Comparison of ENCODE assay signal across 8 mouse cellular contexts in the genomic region with DNA sequence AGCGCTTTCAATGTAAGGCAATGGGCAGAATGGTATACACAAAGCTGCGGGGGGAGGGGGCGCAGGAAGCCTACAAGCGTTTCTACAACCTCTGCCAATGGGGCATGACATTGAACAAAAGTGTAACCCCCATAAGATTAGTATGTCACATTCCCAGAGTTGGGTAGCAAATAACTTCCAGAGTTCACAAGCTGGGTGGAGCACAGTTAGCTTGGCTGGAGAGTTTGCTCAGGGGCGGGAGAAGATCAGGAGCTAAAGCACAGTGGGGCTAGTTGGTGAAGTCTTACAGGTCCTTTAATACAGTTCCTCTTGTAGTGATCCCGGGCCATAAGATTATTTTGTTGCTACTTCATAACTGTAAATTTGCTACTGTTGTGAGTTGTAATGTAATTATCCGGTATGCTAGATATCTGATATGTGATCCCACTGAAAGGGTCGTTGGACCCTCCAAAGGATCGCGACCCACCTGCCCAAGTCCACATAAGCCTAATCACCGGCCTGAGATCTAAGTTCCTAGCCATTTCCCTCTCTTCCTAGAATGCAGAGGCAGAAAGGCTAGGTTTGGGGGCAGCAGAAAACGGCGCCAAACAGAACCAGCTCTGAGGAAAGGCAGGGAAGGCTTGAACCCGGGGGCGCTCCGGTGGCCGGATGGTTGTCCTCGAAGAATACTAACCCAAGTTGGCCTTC. TPM values are rescaled to one million over a fixed set of nuclear protein-coding genes. Genes with fewer than 3 reads are reported as not detected.
DNase-seq lines count a peak whose midpoint lies in the region; ATAC-seq and TF ChIP-seq lines count a peak whose summit lies in the region.

No protein-coding gene starts in this region.

- dilution Hi-C loops in CH12.LX (cut with MboI; ENCODE audit: extremely low pct_ligation_motif_present, extremely low pct_unique_long_range_greater_than_20kb, low sequenced_read_pairs) = no loop called here

- 13% methylated on average over 18 of the region's 18 CpGs for WGBS in intestine, embryonic 15.5 days
- WGBS in midbrain, embryonic 11.5 days = 15% methylated on average over 18 of the region's 18 CpGs

- TF ChIP-seq CTCF in CH12.LX (conservative IDR thresholded peaks at IDR 0.05 in 1 of 2, IDR thresholded peaks at IDR 0.05 in 1 of 2; ENCODE audit: low read depth in 2 of 2, low read length in 2 of 2) = no peak
- TF ChIP-seq CTCF in embryonic fibroblast, embryonic 13.5 days (IDR thresholded peaks at IDR 0.05; ENCODE audit: borderline replicate concordance, insufficient read depth, low read length) = no peak

- H3K27ac ChIP-seq in CH12.LX (ENCODE audit: insufficient read depth, low read depth) = peak overlapping the region; percentile 50
- H3K27ac ChIP-seq in embryonic fibroblast, embryonic 13.5 days (ENCODE audit: insufficient read depth, low read length) = peak overlapping the region; percentile 53
- H3K27ac ChIP-seq in intestine, embryonic 15.5 days = peak overlapping the region; percentile 74
- 0 out of 2 replicates have a peak overlapping the region, but pooled peaks have one; percentile 56 for H3K27ac ChIP-seq in midbrain, embryonic 11.5 days (ENCODE audit: low read depth, low read length)

- no peak for TF ChIP-seq POLR2A in CH12.LX (IDR thresholded peaks at IDR 0.05; ENCODE audit: low read depth, low read length)
- TF ChIP-seq POLR2A in embryonic fibroblast, embryonic 13.5 days (IDR thresholded peaks at IDR 0.05; ENCODE audit: low read depth, low read length) = peak; percentile 52

- TF ChIP-seq EP300 in CH12.LX (IDR thresholded peaks at IDR 0.05; ENCODE audit: low read length) = 0 out of 2 replicates have a peak, but pooled peaks have one; percentile 6

- peak overlapping the region; percentile 71 for H3K9ac ChIP-seq in CH12.LX (ENCODE audit: insufficient read depth, low read depth)
- peak overlapping the region; percentile 93 for H3K9ac ChIP-seq in intestine, embryonic 15.5 days
- H3K9ac ChIP-seq in midbrain, embryonic 11.5 days (ENCODE audit: low read length) = peak overlapping the region; percentile 95

- no peaks in the 10 kb centered on the region for H3K27me3 ChIP-seq in CH12.LX (replicated peaks)
- H3K27me3 ChIP-seq in intestine, embryonic 15.5 days (replicated peaks) = no peaks in the 10 kb centered on the region
- no peaks in the 10 kb centered on the region for H3K27me3 ChIP-seq in midbrain, embryonic 11.5 days (ENCODE audit: control insufficient read depth, insufficient read depth, low read length)

- H3K4me3 ChIP-seq in CH12.LX (replicated peaks in 1 of 3; ENCODE audit: low read depth in 2 of 3, low read length in 2 of 3, poor library complexity in 1 of 3) = peak overlapping the region; percentile 77 to 97 (median 82)
- H3K4me3 ChIP-seq in embryonic fibroblast, embryonic 13.5 days (ENCODE audit: insufficient read depth, low read length) = peak overlapping the region; percentile 83
- H3K4me3 ChIP-seq in intestine, embryonic 15.5 days (replicated peaks) = peak overlapping the region; percentile 98
- peak overlapping the region; percentile 97 for H3K4me3 ChIP-seq in midbrain, embryonic 11.5 days (ENCODE audit: low read depth, low read length)

- no peak for TF ChIP-seq RAD21 in CH12.LX (IDR thresholded peaks at IDR 0.05; ENCODE audit: low read depth, low read length)

- peaks cover 50% of the 10 kb centered on the region for H3K79me2 ChIP-seq in CH12.LX (replicated peaks; ENCODE audit: control insufficient read depth, extremely low read depth, insufficient read depth, poor library complexity, severe bottlenecking)

- peak overlapping the region; percentile 94 for H3K4me2 ChIP-seq in CH12.LX (ENCODE audit: insufficient read depth, low read depth, poor library complexity, severe bottlenecking)
- peak overlapping the region; percentile 57 for H3K4me2 ChIP-seq in intestine, embryonic 15.5 days (replicated peaks)
- peak overlapping the region; percentile 86 for H3K4me2 ChIP-seq in midbrain, embryonic 11.5 days

- peaks cover 6 to 28% of the 10 kb centered on the region in 2 experiments for H3K36me3 ChIP-seq in CH12.LX (replicated peaks in 1 of 2; ENCODE audit: control insufficient read depth in 1 of 2, insufficient read depth in 1 of 2, low read length in 1 of 2)
- H3K36me3 ChIP-seq in intestine, embryonic 15.5 days = no peaks in the 10 kb centered on the region
- H3K36me3 ChIP-seq in midbrain, embryonic 11.5 days (ENCODE audit: control insufficient read depth, insufficient read depth, low read length) = no peaks in the 10 kb centered on the region

- DNase-seq in embryo, embryonic 11 days = peak; percentile 35
- DNase-seq in embryo, embryonic 10 days (ENCODE audit: low spot score) = no peak
- no peak for DNase-seq in CH12.LX (ENCODE audit: extremely low read depth)
- DNase-seq in midbrain, embryonic 11.5 days (ENCODE audit: low spot score, missing footprints) = peak; percentile 90
- no peak for DNase-seq in layer of hippocampus, adult 9-11 months
- DNase-seq in layer of hippocampus, postnatal 10 days (ENCODE audit: low spot score in 2 of 2) = no peak

- peak; percentile 50 for ATAC-seq in intestine, embryonic 15.5 days
- peak; percentile 47; the same call in 1 of the 2 replicates for ATAC-seq in midbrain, embryonic 11.5 days (ENCODE audit: low FRiP score)

- peaks cover 3 to 68% of the 10 kb centered on the region in 2 experiments; a peak in 2 of 4 replicates for H3K4me1 ChIP-seq in CH12.LX (ENCODE audit: control insufficient read depth in 1 of 2, insufficient read depth in 2 of 2)
- H3K4me1 ChIP-seq in embryonic fibroblast, embryonic 13.5 days (ENCODE audit: control insufficient read depth, insufficient read depth, low read length) = peaks cover 8% of the 10 kb centered on the region
- peaks cover 13% of the 10 kb centered on the region for H3K4me1 ChIP-seq in intestine, embryonic 15.5 days (replicated peaks)
- peaks cover 21% of the 10 kb centered on the region for H3K4me1 ChIP-seq in midbrain, embryonic 11.5 days (ENCODE audit: control insufficient read depth, insufficient read depth, low read length)

- H3K9me3 ChIP-seq in CH12.LX (replicated peaks; ENCODE audit: low read length) = no peaks in the 10 kb centered on the region
- no peaks in the 10 kb centered on the region for H3K9me3 ChIP-seq in intestine, embryonic 15.5 days
- no peaks in the 10 kb centered on the region for H3K9me3 ChIP-seq in midbrain, embryonic 11.5 days (ENCODE audit: control insufficient read depth, low read length)

- in situ Hi-C loops in CH12.LX (cut with MboI; ENCODE audit: low pct_ligation_motif_present, low pct_unique_long_range_greater_than_20kb, low sequenced_read_pairs) = no loop called here

TF ChIP-seq in CH12.LX, 34 proteins besides CTCF, POLR2A, EP300 and RAD21:
- no peak for TF ChIP-seq SIN3A (IDR thresholded peaks at IDR 0.05; ENCODE audit: low read length)
- no peak for TF ChIP-seq GABPA (IDR thresholded peaks at IDR 0.05; ENCODE audit: insufficient replicate concordance, low read depth, low read length)
- TF ChIP-seq MAX (IDR thresholded peaks at IDR 0.05; ENCODE audit: low read length) = no peak
- TF ChIP-seq E2F4 (IDR thresholded peaks at IDR 0.05; ENCODE audit: insufficient replicate concordance, low read depth, low read length) = no peak
- no peak for TF ChIP-seq ELF1 (IDR thresholded peaks at IDR 0.05; ENCODE audit: low read depth, low read length)
TF ChIP-seq in CH12.LX: peak in this region for 0.

RNA-seq across cellular contexts. Expression of a gene that starts 0.4 kb away (rescaled TPM):
- total RNA-seq in CH12.LX (2012; rRNA removed) (11.6 and 13.3 TPM in 2 replicates), CH12.LX (2014; rRNA removed) (2.4 TPM in 2 replicates)
- polyA plus RNA-seq in CH12.LX (2012; ENCODE audit: insufficient read length, low read depth) = 4.5 and 5.2 TPM in 2 replicates
- polyA plus RNA-seq in embryonic fibroblast, embryonic 13.5 days (2011; ENCODE audit: insufficient read length, low read depth, missing spikeins) = 1.2 and 1.5 TPM in 2 replicates
- 1.9 and 2.1 TPM in 2 replicates for polyA plus RNA-seq in intestine, embryonic 15.5 days (2015; fragmentation: Nextera tagmentation; extraction: Ambion mirVana)
- polyA plus RNA-seq in midbrain, embryonic 11.5 days (2014; fragmentation: Nextera tagmentation; extraction: Ambion mirVana) = 2.6 and 3.6 TPM in 2 replicates
- 1 to 10 TPM; 1.1 to 1.4 TPM for total RNA-seq in layer of hippocampus, postnatal 10 days (2021)

RNA-seq across cellular contexts. Expression of a gene that starts 0.5 kb away (rescaled TPM):
- 116 and 122 TPM in 2 replicates for total RNA-seq in CH12.LX (2012; rRNA removed)
- 144 TPM in 2 replicates for total RNA-seq in CH12.LX (2014; rRNA removed)
- polyA plus RNA-seq in CH12.LX (2012; ENCODE audit: insufficient read length, low read depth) = 165 and 208 TPM in 2 replicates
- polyA plus RNA-seq in embryonic fibroblast, embryonic 13.5 days (2011; ENCODE audit: insufficient read length, low read depth, missing spikeins) = 145 and 151 TPM in 2 replicates
- polyA plus RNA-seq in intestine, embryonic 15.5 days (2015; fragmentation: Nextera tagmentation; extraction: Ambion mirVana) = 117 and 125 TPM in 2 replicates
- 93.9 and 97.0 TPM in 2 replicates for polyA plus RNA-seq in midbrain, embryonic 11.5 days (2014; fragmentation: Nextera tagmentation; extraction: Ambion mirVana)
- total RNA-seq in layer of hippocampus, postnatal 10 days (2021) = 100 to 1,000 TPM; 162 to 167 TPM

RNA-seq across cellular contexts. Expression of a gene that starts 40.9 kb away (rescaled TPM):
- total RNA-seq in CH12.LX (2012; rRNA removed) (0.21 and 0.97 TPM in 2 replicates), CH12.LX (2014; rRNA removed) (0.36 and 0.43 TPM in 2 replicates)
- polyA plus RNA-seq in CH12.LX (2012; ENCODE audit: insufficient read length, low read depth) = 0.59 and 0.86 TPM in 2 replicates
- polyA plus RNA-seq in embryonic fibroblast, embryonic 13.5 days (2011; ENCODE audit: insufficient read length, low read depth, missing spikeins) = not detected in 2 replicates
- 2.4 and 2.6 TPM in 2 replicates for polyA plus RNA-seq in intestine, embryonic 15.5 days (2015; fragmentation: Nextera tagmentation; extraction: Ambion mirVana)
- polyA plus RNA-seq in midbrain, embryonic 11.5 days (2014; fragmentation: Nextera tagmentation; extraction: Ambion mirVana) = 1.9 and 2.1 TPM in 2 replicates
- total RNA-seq in layer of hippocampus, postnatal 10 days (2021) = 10 to 100 TPM; 41.5 to 48.4 TPM

Comparison
In these comparisons a context has a peak if more than half of its experiments do, and no peak if none do; other contexts are left out.
1. DNase-seq: peak in embryo, embryonic 11 days (single experiment) and midbrain, embryonic 11.5 days (single experiment); none in embryo, embryonic 10 days (single experiment), CH12.LX (single experiment), layer of hippocampus, adult 9-11 months (single experiment) and layer of hippocampus, postnatal 10 days (0 of 2).
2. Peak in every context shown above with its lines, with median percentiles within 50 percentile points of each other: H3K27ac ChIP-seq, H3K4me2 ChIP-seq, H3K4me3 ChIP-seq and H3K9ac ChIP-seq.